Mouse (Mus musculus): ENCODE data around the gene Cops7b.

DNA sequence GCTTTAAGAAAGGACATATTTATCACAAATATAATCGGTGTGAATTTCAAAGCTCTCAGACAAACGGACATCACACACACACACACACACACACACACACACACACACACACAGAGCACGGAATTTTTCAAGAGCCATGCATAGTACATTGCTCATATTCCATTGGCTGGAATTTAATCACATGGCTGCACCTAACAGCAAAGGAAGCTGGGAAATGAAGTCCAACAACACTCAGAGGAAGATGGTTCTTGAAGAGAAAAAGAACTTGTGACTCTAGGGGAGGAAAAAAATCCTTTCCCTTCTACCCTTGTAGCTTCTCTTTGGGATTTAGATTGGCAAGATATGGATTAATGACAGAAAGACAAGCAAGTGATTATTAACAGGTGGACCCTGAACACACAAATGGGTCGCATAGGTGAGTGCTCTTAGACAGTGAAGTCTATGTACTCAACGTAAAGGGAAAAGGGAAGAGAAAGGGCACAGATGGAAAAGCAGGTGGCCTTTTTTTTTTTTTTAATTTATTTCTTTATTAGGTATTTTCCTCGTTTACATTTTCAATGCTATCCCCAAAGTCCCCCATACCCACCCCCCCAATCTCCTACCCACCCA is 52.2 kb downstream of the Cops7b start:
- no peak for TF ChIP-seq CTCF (conservative IDR thresholded peaks at IDR 0.05; ENCODE audit: low read length)
- TF ChIP-seq NANOG (IDR thresholded peaks at IDR 0.05; ENCODE audit: borderline replicate concordance, low read length), result no peak
